Mouse (Mus musculus): ENCODE results near the gene Papln. TPM values are rescaled to one million over a fixed set of nuclear protein-coding genes. Genes with fewer than 3 reads are reported as not detected.
A peak's percentile ranks its signal among the peaks of the same experiment; 100 is the strongest.

Papln gene
- total and polyA plus RNA-seq, 3 experiments = 0.09 to 0.51 TPM; not detected in 1

GRCm38 (mm10) chr12:83803641-83804040, 40.2 kb downstream of the Papln start:
- H3K79me2 ChIP-seq (replicated peaks; ENCODE audit: control insufficient read depth, extremely low read depth, insufficient read depth, poor library complexity, severe bottlenecking) = no peaks in the 10 kb centered on the region
- no peak for TF ChIP-seq MAFK (IDR thresholded peaks at IDR 0.05; ENCODE audit: insufficient replicate concordance, low read length)
- no peak for TF ChIP-seq ETS1 (conservative IDR thresholded peaks at IDR 0.05; ENCODE audit: low read depth, low read length)
- no peak for TF ChIP-seq ZMIZ1 (IDR thresholded peaks at IDR 0.05; ENCODE audit: low read depth, low read length)
- TF ChIP-seq CHD1 (IDR thresholded peaks at IDR 0.05; ENCODE audit: low read depth, low read length) = no peak
- no peak for TF ChIP-seq SMC3 (IDR thresholded peaks at IDR 0.05; ENCODE audit: low read depth, low read length)
- no peak for TF ChIP-seq USF1 (IDR thresholded peaks at IDR 0.05; ENCODE audit: low read depth, low read length)
- TF ChIP-seq E2F4 (IDR thresholded peaks at IDR 0.05; ENCODE audit: insufficient replicate concordance, low read depth, low read length) = no peak
- TF ChIP-seq CHD2 (IDR thresholded peaks at IDR 0.05; ENCODE audit: low read length) = no peak
- no peak for TF ChIP-seq NELFE (IDR thresholded peaks at IDR 0.05; ENCODE audit: low read depth, low read length)
- TF ChIP-seq JUN (IDR thresholded peaks at IDR 0.05; ENCODE audit: insufficient read depth, low read depth, low read length) = no peak
- no peak for TF ChIP-seq HCFC1 (IDR thresholded peaks at IDR 0.05; ENCODE audit: low read depth, low read length)
- TF ChIP-seq ZKSCAN1 (IDR thresholded peaks at IDR 0.05; ENCODE audit: borderline replicate concordance, low read depth, low read length) = no peak
- no peak for TF ChIP-seq MXI1 (IDR thresholded peaks at IDR 0.05; ENCODE audit: low read depth, low read length)
- dilution Hi-C loops (cut with MboI; ENCODE audit: extremely low pct_ligation_motif_present, extremely low pct_unique_long_range_greater_than_20kb, low sequenced_read_pairs) (no loop called here), in situ Hi-C loops (cut with MboI; ENCODE audit: low pct_ligation_motif_present, low pct_unique_long_range_greater_than_20kb, low sequenced_read_pairs) (no loop called here)
- H3K4me1 ChIP-seq (ENCODE audit: control insufficient read depth in 1 of 2, insufficient read depth in 2 of 2) = no peaks in the 10 kb centered on the region
- no peak overlapping the region for H3K9ac ChIP-seq (ENCODE audit: insufficient read depth, low read depth)
- H3K36me3 ChIP-seq (replicated peaks in 1 of 2; ENCODE audit: control insufficient read depth in 1 of 2, insufficient read depth in 1 of 2, low read length in 1 of 2) = peaks cover 36 to 71% of the 10 kb centered on the region in 2 experiments
- H3K4me3 ChIP-seq (replicated peaks in 1 of 3; ENCODE audit: low read depth in 2 of 3, low read length in 2 of 3, poor library complexity in 1 of 3) = no peak overlapping the region
- H3K27ac ChIP-seq (ENCODE audit: insufficient read depth, low read depth) = no peak overlapping the region
- H3K27me3 ChIP-seq (replicated peaks) = no peaks in the 10 kb centered on the region
- H3K9me3 ChIP-seq (replicated peaks; ENCODE audit: low read length) = peaks cover 9% of the 10 kb centered on the region
- H3K4me2 ChIP-seq (ENCODE audit: insufficient read depth, low read depth, poor library complexity, severe bottlenecking) = no peak overlapping the region
- no peak for DNase-seq (ENCODE audit: extremely low read depth)

GRCm38 (mm10) chr12:83811901-83812300, 48.5 kb downstream of the Papln start:
- in situ Hi-C loops (cut with MboI; ENCODE audit: low pct_ligation_motif_present, low pct_unique_long_range_greater_than_20kb, low sequenced_read_pairs) = no loop called here
- no peak for TF ChIP-seq NELFE (IDR thresholded peaks at IDR 0.05; ENCODE audit: low read depth, low read length)
- no peak for TF ChIP-seq MEF2A (IDR thresholded peaks at IDR 0.05; ENCODE audit: borderline replicate concordance, low read depth, low read length)
- no peak for TF ChIP-seq ZKSCAN1 (IDR thresholded peaks at IDR 0.05; ENCODE audit: borderline replicate concordance, low read depth, low read length)
- TF ChIP-seq POLR2A (IDR thresholded peaks at IDR 0.05; ENCODE audit: low read depth, low read length) = no peak
- no peak for TF ChIP-seq PAX5 (IDR thresholded peaks at IDR 0.05; ENCODE audit: low read length)
- no peak for TF ChIP-seq MYC (IDR thresholded peaks at IDR 0.05; ENCODE audit: low read depth, low read length)
- TF ChIP-seq MAFK (IDR thresholded peaks at IDR 0.05; ENCODE audit: insufficient replicate concordance, low read length) = peak; percentile 89
- TF ChIP-seq ZNF384 (IDR thresholded peaks at IDR 0.05; ENCODE audit: low read depth, low read length) = peak; percentile 90
- Histone ChIP-seq H3K4me1 (ENCODE audit: control insufficient read depth in 1 of 2, insufficient read depth in 2 of 2) (peaks cover 0 to 18% of the 10 kb centered on the region in 2 experiments; a peak in 2 of 4 replicates), H3K27ac (ENCODE audit: insufficient read depth, low read depth) (no peak overlapping the region), H3K9me3 (replicated peaks; ENCODE audit: low read length) (no peaks in the 10 kb centered on the region), H3K4me2 (ENCODE audit: insufficient read depth, low read depth, poor library complexity, severe bottlenecking) (no peak overlapping the region), H3K27me3 (replicated peaks) (no peaks in the 10 kb centered on the region), H3K9ac (ENCODE audit: insufficient read depth, low read depth) (no peak overlapping the region), H3K36me3 (replicated peaks in 1 of 2; ENCODE audit: control insufficient read depth in 1 of 2, insufficient read depth in 1 of 2, low read length in 1 of 2) (peaks cover 5 to 16% of the 10 kb centered on the region in 2 experiments), H3K4me3 (replicated peaks in 1 of 3; ENCODE audit: low read depth in 2 of 3, low read length in 2 of 3, poor library complexity in 1 of 3) (no peak overlapping the region), H3K79me2 (replicated peaks; ENCODE audit: control insufficient read depth, extremely low read depth, insufficient read depth, poor library complexity, severe bottlenecking) (no peaks in the 10 kb centered on the region)
- peak; percentile 19 for DNase-seq (ENCODE audit: extremely low read depth)
- dilution Hi-C loops (cut with MboI; ENCODE audit: extremely low pct_ligation_motif_present, extremely low pct_unique_long_range_greater_than_20kb, low sequenced_read_pairs) = no loop called here

Data from CH12.LX (cell line).